Mouse (Mus musculus) retina, postnatal 7 days (tissue): ENCODE results near the gene Olfr543.

Source experiments
- DNase-seq: peaks from one replicate; pipeline ENCODE4 v3.0.0-alpha.2; 2012; ENCODE audit warnings: low read depth, low spot score

The Olfr543 gene

GRCm38 (mm10) chr7:102476601-102477000, 4.9 kb downstream of the Olfr543 start:
- DNase-seq, result no peak

GRCm38 (mm10) chr7:102472675-102473074, 8.8 kb downstream of the Olfr543 start:
- no peak for DNase-seq

- no peak for DNase-seq
Observed at GRCm38 (mm10) chr7:102467566-102467965, 13.9 kb downstream of the Olfr543 start.

- DNase-seq, result no peak
Observed at GRCm38 (mm10) chr7:102458618-102459380, 22.7 kb downstream of the Olfr543 start.

GRCm38 (mm10) chr7:102446438-102446837, 35.0 kb downstream of the Olfr543 start:
- DNase-seq, result no peak

- no peak for DNase-seq
Observed at GRCm38 (mm10) chr7:102444301-102444700, 37.2 kb downstream of the Olfr543 start.

- no peak for DNase-seq
Observed at GRCm38 (mm10) chr7:102442432-102442831, 39.0 kb downstream of the Olfr543 start.

GRCm38 (mm10) chr7:102441657-102442391, 39.7 kb downstream of the Olfr543 start, which contains the start of gene Rrm1:
Rrm1 (plus strand) TSS chr7:102441695.
- peak; percentile 90 for DNase-seq

GRCm38 (mm10) chr7:102440822-102441656, 40.4 kb downstream of the Olfr543 start:
- DNase-seq, result no peak

GRCm38 (mm10) chr7:102434344-102434743, 47.1 kb downstream of the Olfr543 start:
- DNase-seq, result no peak
